Mouse (Mus musculus): ENCODE results near the gene Homer1.

Homer1 gene

GRCm38 (mm10) chr13:93388594-93389241, 89.3 kb downstream of the Homer1 start:
- in situ Hi-C loops (cut with MboI, MseI): no loop called here

GRCm38 (mm10) chr13:93389242-93389625, 89.8 kb downstream of the Homer1 start:
- in situ Hi-C loops (cut with MboI, MseI): no loop called here

GRCm38 (mm10) chr13:93399710-93400216, 100.3 kb downstream of the Homer1 start:
- in situ Hi-C loops (cut with MboI, MseI): no loop called here

- in situ Hi-C loops (cut with MboI, MseI): no loop called here
Measured at GRCm38 (mm10) chr13:93401947-93402346, 102.5 kb downstream of the Homer1 start.

- in situ Hi-C loops (cut with MboI, MseI): no loop called here
Measured at GRCm38 (mm10) chr13:93406855-93407254, 107.4 kb downstream of the Homer1 start.

- in situ Hi-C loops (cut with MboI, MseI): no loop called here
Measured at GRCm38 (mm10) chr13:93410343-93410742, 110.9 kb downstream of the Homer1 start.

- in situ Hi-C loops (cut with MboI, MseI): no loop called here
Measured at GRCm38 (mm10) chr13:93415055-93415454, 115.6 kb downstream of the Homer1 start.

GRCm38 (mm10) chr13:93418292-93418691, 118.9 kb downstream of the Homer1 start:
- in situ Hi-C loops (cut with MboI, MseI): no loop called here

GRCm38 (mm10) chr13:93419779-93420178, 120.3 kb downstream of the Homer1 start:
- in situ Hi-C loops (cut with MboI, MseI): no loop called here

GRCm38 (mm10) chr13:93423224-93423623, 123.8 kb downstream of the Homer1 start:
- in situ Hi-C loops (cut with MboI, MseI): no loop called here

- in situ Hi-C loops (cut with MboI, MseI): no loop called here
Measured at GRCm38 (mm10) chr13:93427920-93428876, 128.8 kb downstream of the Homer1 start.

GRCm38 (mm10) chr13:93429205-93429604, 129.8 kb downstream of the Homer1 start:
- in situ Hi-C loops (cut with MboI, MseI): no loop called here

- in situ Hi-C loops (cut with MboI, MseI): loop anchor here in 1 of 2 experiments (10.0 kb wide), 2 partner anchors 265 to 1235 kb away; no protein-coding TSS in a partner anchor
Measured at GRCm38 (mm10) chr13:93440167-93440566, 140.7 kb downstream of the Homer1 start.

GRCm38 (mm10) chr13:93453275-93453674, 153.8 kb downstream of the Homer1 start:
- in situ Hi-C loops (cut with MboI, MseI): no loop called here

Measured in T-helper 17 cell (primary cell).